Mouse (Mus musculus): ENCODE results near the gene Tmem199.

DNA sequence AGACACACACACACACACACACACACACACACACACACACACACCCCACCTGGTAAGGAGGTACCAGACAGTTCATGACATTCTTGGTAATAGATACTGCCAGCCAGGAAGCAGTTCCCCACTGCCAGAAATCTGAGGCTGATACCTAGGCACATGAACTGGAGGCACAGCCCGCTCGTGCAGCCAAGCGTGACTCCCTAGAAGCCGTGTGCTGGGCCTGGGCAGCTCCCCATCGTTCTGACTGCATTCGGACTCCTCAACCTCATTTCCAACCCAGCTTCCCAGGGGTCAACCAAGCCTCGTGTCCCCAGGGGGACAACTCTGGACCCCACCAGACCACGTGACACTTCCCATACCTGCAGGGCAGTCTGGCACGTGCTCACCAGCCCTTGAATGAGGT is 16.7 kb upstream of the Tmem199 start:
- TF ChIP-seq CTCF (IDR thresholded peaks at IDR 0.05; ENCODE audit: borderline replicate concordance, insufficient read depth, low read depth, low read length) (no peak), POLR2A (IDR thresholded peaks at IDR 0.05; ENCODE audit: borderline replicate concordance, insufficient read depth, low read length) (no peak)

All from cerebellum, adult 2 months (tissue).